Mouse (Mus musculus) embryonic fibroblast, embryonic 13.5 days (primary cell): ENCODE measurements at regions not wholly inside any gene's neighbourhood (a gene's known extent, or its start where the extent isn't known, plus 50 kb on each side); places are given as distances from the start of the nearest gene placed in this dataset.

Experiments
- CTCF ChIP-seq: IDR thresholded peaks from 2 replicates; pipeline ENCODE4 v1.5.1; 2011; ENCODE audit warnings: mild to moderate bottlenecking, control low read depth, low read length, moderate library complexity, borderline replicate concordance; ENCODE audit not compliant: insufficient read depth
- POLR2A ChIP-seq: IDR thresholded peaks from 2 replicates; pipeline ENCODE4 v1.6.1; 2011; ENCODE audit warnings: low read depth, mild to moderate bottlenecking, control low read depth, low read length, moderate library complexity

DNA sequence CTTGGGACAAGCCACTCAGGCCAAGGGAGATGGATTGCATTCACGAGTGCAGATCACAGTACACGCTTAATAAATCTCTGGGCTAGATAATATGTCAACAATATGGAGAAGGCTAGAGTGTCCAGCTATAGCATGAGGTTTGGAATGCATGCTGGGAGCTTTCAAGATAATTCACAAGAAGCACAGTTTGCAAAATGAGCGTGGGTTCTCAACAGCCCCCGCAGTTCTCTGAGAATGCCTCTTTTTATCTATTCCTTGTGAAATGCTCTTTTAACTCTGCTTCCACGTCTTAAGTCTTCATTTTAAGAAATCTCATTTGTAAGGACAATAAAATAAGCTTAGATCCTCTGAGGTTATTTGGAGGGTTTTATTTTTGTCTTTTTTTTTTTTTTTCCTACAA, 145.2 kb downstream of the Tmem182 start:
- TF ChIP-seq CTCF (no peak), POLR2A (no peak)
